Mouse (Mus musculus) gonadal fat pad, adult 2 months (tissue): ENCODE measurements around the gene Ppp1r14d. TPM values are rescaled to one million over a fixed set of nuclear protein-coding genes. Genes with fewer than 3 reads are reported as not detected.

Experiments
- DNase-seq: peaks from one replicate; pipeline ENCODE4 v3.0.0-alpha.2; 2012; ENCODE audit warnings: low read depth
- polyA plus RNA-seq: library from polyadenylated mRNA; depleted of rRNA; stranded (reverse); fragments of >200 nt; gene quantifications from 2 replicates; pipeline ENCODE4 v1.2.3, GENCODE M21; 2012; rRNA removed

Gene Ppp1r14d
- polyA plus RNA-seq = 1.2 and 1.7 TPM in 2 replicates

DNA sequence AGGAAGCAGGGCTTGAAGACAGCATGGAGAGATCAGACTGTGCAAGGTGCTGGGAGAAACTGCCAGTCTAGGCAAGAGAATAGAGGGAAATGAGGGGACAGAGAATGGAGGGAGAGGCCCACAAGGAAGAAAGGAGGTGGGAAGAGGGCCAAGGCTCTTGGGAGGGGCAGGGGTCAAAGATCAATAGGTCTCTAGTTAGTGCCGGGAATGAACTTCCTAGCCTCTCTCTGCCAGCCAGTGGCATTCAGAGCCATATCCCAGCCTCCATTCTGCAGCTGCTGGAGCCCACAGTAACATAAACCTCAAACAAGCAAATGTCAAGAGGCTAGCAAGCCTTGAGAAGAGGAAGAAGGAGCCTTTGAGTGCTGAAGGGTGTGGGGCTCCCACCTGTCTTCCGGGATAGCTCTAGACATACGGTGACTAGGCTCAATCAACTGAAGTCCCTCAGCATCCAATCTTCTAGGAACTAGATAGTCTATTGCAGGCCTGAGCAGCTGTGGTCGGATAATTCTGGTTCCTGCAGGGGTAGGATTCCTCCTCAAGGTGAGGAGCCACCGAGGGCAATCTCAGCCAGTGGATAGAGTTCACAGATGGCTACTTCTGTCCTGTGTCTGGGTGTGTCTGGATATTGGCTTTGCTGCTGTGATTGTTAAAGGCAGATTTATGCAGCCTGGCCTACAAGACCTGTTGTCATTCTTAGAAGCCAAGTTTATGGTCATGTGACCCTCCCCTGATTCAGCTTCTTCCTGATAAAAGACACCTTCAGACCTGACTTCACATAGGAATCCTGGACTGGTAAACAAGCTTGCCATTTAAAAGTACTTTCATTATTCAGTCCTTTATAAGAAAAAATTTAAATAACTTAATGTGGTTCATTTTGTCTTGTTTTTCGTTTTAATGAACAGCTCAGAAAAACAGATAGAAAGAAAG is at the start of gene Ppp1r14d:
Ppp1r14d (minus strand) TSS at position 132 of the 930 bp plus-strand sequence.
- no peak for DNase-seq

DNA sequence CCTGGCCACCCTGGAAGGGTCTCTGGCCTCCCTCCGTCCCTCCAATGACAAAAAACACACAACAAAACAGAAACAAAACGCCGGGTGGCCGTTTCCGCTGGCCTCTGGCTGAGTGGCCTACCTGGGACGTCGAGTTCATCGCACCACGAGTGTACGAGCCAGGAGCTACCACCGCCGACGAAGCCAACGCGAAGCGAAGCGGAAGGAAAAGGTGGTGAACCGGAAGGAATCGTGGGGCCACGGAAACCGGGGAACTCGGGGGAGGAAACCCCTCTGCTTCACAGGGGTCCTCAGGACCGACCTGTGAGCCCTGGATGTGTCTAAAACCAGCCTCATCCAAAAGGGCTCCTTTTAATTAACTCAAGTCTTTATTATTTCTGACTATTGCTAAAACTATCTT is 48.1 kb upstream of the Ppp1r14d start:
- no peak for DNase-seq

DNA sequence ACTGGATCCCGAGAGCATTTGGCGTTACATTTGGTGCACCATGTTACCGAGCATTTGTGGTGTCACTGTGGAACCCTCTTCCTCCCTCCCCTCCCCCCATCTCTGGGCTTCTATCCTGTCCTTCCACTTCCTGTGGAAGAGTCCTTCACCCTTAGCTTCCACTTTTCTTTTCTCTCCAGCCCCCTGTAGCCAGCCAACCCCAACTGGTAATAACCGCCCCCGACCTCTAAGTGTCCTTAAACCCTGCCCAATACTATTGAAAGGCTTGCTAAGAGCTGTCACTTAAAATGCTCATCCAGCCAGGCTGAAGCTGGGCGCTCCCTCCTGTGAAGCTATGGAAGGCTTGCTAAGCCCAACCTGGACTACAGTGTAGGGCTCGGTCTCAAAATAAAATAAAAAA is 47.2 kb upstream of the Ppp1r14d start:
- DNase-seq = no peak

DNA sequence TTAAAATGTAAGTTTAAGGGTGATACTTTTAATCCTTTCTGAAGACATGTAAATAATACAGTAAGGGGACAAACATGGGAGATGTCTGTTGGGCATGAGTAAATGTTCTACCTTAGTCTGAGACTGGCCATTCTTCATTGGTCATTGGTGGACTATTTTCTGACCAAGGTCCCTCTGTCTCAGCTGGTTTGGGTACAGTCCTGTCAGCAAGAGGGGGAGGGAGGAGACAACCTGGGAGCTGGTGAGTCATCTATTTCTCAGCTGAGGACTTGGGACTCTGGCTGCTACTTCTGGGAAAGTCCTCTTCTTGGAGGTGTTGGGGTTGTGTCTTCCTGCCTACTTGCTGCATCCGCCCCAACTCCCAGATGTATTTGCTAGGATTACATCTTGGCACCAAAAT is 44.4 kb upstream of the Ppp1r14d start:
- no peak for DNase-seq

DNA sequence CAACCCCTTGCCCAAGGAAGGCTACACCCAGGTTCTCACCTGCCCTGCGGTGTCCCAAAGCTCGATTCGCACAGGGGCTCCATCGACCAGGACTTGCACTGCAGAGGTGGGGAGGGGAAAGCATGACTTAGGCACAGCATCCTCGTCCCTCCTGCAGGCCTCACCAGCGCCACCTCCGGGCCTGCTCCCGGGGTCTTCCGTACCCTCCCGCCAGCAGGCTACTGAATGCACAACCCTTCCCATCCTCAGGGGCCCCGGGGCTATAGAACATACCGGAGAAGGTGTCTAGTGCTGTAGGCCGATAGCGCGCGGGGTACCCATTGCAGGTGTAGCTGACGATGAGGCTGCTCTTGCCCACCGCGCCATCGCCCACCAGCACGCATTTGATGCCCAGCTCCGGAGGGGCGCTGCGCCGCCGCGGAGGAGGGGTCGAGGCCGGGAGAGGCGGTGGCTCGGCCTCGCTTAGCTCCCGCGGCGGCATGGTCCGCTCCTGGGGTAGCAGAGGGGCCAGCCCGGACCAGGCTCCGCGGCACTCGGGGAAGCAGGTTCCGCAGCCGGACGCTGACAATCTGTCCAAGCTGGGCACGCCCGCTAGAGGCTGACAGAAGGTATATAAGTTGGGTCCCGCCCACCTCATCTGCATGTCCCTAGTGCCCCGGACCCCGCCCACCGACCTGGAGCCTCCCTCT is 41.1 kb upstream of the Ppp1r14d start, which contains the start of gene Rhov:
Rhov (minus strand) TSS at position 630 of the 689 bp plus-strand sequence.
- no peak for DNase-seq

DNA sequence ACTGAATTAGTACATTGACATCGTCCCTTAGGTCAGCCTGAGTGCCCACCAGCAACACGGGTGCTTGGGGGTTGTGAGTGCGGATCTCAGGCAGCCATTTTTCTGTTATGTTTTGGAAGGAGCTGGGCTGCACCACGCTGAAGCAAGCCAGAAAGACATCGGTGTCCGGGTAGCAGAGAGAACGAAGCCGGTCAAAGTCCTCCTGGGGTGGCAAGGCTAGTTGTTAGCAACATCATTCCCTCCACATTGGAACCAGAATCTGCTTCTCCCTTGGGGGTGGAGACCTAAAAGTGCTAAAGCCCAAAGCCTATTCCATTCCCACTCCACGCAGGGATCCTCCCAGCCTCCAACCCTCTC is 40.6 kb upstream of the Ppp1r14d start:
- DNase-seq = no peak

DNA sequence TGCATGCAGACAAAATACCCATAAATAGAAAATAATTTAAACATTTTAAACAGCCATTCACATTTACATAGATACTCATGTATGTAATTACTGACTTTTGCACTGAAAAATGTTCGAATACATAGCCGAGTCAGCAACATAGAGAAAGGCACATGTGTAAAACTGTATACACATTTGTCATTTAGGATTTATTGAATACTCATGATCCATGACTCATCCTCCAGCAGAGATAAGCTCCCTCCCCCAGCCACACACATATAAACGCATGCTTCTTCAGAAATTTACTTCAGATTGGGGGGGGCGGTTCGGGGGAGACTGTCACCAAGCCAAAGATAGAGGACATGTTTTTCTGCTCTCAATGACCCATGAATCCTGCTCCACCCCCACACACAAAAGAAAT is 34.1 kb upstream of the Ppp1r14d start:
- DNase-seq = no peak

DNA sequence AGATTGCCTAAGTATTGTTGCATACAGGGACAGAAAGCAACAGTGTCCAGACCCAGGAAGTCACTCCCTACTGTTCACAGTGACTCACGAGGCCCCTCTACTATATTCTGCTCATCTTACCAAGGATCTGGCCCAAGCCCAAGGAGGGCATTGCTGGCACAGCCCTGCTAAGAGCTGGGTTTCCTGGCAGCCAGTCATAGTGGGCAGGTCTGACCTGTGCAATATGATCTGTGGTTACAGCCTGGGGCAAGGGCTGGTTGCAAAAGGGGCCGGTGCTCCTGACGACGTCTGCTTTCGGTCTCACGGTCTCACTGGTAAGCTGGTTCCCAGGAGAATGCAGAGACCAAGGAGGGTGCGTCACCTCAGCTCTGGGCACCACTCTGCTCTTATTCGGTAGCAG is 33.3 kb upstream of the Ppp1r14d start:
- no peak for DNase-seq

DNA sequence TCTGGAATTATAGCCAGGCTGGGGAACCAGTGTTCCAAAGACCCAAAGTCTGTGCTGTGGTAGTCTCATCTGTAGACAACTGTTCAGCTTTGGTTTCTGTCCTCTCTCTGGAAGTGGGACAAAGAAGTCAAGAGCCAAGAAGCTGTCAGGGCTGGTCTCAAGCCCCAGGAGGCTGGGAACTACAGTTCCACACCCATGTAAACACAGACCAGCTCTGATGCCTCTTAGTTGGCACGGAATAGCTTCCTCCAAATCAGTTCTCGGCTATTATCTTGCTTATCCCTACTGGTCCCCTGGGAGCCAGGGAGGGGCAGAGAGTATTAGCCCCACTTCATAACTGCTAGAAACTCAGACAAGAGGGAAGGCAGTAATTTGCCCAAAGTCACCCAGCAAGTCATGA is 31.6 kb upstream of the Ppp1r14d start:
- no peak for DNase-seq

DNA sequence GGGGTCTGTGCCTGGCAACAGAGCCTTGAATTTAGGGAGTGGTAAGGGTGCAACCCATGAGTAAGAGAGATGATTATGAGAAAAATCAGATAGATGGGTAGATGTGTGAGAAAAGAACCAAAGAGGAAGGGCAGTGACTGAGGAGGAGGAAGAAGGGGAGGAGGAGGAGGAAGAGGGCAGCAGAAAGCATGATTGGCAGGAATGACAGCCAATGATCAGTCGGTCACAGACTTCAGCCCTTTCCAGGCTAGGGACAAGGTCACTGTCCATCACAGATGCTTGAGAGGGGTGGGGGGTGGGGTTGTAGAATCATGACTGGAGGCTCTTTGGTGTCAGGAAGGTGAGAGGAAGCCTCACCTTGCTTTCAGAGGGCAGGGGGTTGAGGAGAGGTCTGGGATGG is 30.8 kb upstream of the Ppp1r14d start:
- no peak for DNase-seq

DNA sequence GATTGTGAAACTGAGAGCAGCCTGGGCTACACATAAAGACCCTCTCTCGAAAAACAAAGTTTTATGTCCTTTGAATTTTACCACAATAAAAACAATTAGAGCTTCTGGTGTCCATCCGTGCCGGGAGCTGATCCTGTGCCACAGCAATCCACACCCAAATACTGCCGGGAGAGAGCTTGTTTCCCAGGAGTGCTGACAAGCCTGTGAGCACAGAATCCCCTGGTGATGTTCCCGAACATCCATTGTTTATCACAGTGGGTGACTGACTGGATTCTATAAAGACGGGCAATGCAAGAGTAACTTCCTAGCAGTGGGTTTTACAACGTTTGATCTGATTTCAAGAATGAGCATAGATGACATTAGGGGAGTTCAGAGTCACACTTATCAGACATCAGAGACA is 25.3 kb upstream of the Ppp1r14d start:
- DNase-seq = no peak

DNA sequence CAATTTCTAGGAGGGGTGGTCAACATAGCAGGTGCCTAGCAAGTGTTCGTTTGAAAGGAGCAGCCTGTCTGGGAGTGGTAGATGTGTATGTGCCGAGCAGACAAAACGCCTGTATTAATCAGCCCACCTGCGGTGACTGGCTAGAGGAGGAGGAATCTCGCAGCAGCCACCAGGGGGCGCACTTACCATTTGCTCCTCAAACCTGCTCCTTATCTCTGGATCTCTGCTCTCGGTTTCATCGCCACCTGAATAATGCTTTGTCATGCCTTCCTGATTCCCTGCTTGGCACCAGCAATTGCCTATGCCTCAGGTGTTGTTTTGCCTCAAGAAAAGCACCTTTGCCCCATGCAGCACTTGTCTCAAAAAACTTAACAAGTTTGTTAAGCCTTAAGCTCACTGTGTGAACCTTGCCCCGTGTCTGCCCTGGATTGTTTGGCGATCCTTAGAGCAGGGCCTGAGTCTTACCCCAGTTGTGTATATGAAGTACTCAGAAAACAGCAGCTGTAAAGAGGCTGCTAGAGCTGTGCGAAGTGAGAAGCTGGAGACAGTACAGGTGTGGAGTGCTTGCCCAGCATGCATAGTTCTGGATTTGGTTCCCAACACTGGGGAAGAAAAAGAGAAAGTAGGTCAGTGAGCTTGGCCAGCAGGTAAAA is 21.2 kb upstream of the Ppp1r14d start:
- no peak for DNase-seq

DNA sequence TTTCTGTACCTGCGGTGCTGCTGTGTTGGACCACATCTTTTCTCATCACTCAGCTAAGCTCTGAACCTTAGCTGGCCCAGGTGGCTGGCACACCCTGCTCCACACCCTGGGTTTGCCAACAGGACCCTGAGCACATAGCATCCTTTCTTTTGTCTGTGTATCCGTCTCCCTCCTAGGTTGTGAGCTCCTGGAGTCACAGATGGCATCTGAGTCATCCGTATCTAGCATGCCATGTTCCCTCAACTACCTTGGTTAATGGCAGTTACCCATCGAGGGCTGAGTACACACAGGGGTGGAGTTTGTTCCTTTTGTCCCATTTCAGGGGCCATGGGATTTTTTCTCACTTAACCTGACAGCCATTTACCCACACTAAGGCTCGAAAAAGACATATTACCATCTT is 20.7 kb upstream of the Ppp1r14d start:
- no peak for DNase-seq

DNA sequence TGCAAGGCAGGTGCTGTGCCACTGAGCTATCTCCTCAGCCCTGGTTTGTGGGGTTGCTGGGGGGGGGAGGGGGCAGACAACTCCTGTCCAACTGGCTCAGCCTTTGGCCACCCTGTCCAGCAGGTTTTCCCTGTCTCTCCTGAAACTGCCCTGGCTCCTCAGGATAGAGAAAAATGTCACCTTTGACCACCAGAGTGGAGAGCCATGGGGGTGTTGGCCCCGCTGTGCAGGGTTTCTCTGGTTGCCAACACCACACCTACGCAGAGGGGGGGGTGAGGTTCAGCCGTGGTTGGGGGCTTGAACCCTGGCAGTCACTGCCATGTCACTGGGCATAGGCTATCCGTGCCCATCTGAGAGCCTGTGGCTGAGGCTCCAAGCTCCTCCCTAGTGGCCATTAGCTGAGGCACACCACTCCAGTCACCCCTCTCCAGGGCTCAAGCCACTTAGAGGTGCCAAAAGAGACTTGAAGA is 19.9 kb upstream of the Ppp1r14d start:
- DNase-seq = no peak

DNA sequence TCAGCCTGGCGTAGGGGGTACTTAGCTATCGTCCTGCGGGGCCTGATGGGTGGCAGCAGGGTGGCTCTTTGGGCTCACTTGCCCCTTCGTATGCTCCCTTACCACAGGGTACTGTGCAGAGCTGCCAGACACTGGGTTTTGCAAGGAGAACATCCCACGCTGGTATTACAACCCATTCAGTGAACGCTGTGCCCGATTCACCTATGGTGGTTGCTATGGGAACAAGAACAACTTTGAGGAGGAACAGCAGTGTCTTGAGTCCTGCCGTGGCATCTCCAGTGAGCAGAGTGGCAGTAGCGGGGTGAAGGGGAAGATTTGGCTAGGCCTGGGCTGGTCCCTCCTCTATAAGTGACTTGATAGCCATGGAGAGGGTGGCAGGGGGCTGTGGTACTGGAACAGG is 18.2 kb upstream of the Ppp1r14d start:
- DNase-seq = no peak

DNA sequence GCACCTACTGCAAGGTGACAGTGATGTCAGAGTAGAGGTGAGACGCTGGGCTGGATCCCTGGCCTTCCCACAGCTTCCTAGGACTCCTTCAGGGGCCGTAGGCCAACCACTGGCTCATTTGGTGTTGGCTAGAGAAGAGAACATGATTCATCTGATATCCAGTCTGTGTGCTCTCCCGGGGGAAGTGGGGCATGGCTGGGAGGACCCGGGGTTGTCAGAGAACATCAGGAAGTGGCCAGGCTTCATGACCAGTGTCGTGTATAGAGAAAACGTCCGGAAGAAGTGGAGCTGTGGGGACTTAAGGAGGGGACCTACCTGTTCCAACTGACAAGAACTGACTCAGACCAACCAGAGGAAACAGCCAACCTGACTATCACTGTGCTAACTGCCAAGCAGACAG is 15.5 kb upstream of the Ppp1r14d start:
- DNase-seq = no peak

DNA sequence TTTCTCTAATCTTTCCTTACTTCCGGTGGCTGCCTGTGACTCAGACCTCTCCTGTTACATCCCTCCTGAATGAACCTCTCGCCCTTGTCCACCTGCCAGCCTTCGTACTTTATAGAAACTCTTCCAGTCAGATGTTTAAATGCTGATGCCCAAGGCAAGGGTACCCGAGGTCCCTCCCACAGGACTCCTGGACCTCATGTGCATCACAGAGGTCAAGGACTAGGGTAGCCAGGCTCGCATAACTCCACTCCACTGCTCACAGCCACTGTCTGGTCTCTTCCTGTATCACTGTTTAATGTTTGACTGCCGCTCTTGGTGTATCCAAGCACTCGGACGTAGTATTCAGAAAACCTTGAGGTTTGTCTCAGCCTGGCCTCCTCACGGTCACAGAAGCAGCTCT is 12.8 kb upstream of the Ppp1r14d start:
- no peak for DNase-seq

DNA sequence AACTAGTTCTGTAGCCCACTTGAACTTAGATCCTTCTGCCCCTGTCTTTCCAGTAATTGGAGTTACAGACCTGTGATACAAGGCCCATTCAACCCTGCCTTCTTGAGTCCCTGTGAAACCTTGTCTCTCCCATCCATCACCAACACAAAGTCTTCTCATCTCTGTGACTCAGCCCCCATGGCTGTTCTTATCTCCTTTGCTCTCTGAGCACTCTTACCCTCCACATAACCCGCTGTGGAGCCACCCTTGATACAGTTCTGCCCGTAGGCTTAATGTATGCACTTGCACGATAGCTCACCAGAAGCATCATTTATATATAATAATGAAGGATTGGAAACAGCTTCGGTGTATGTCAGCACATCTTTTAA is 11.1 kb upstream of the Ppp1r14d start:
- DNase-seq = no peak

DNA sequence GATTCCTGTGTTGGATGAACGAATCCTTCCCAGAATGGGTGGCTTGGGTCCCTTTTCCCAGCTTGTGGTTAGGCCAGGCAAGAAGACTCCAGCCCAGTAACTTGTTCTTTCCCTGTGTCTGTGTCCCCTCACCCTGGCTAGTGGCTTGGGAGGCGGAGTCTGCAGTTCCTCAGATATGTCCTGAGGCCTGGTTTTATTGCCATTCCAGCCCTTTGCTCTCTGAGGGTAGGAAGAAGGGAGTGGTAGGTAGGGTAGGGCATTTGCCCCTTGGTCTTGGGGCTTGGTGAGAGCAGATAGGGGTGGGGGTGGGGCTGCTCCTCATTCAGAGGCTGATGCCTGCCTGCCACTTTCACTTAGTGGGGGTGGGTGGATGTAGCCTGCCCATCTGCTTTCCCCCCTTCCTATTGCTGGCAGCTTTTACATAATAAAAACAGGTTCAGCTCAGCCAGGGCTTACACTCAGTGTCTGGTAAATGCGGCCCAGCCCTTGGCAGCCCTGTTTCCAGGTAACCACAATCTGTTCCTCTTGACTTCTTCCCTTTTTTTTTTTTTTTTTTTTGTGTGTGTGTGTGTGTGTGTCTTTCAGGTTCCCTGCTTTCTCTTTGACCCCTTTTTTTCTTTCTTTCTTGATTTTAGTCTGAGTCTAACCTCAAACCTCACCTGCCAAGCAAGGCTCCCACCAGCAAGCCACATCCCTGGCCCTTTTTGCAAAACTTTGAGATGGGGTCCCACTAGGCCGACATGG is 10.5 kb upstream of the Ppp1r14d start:
- no peak for DNase-seq

DNA sequence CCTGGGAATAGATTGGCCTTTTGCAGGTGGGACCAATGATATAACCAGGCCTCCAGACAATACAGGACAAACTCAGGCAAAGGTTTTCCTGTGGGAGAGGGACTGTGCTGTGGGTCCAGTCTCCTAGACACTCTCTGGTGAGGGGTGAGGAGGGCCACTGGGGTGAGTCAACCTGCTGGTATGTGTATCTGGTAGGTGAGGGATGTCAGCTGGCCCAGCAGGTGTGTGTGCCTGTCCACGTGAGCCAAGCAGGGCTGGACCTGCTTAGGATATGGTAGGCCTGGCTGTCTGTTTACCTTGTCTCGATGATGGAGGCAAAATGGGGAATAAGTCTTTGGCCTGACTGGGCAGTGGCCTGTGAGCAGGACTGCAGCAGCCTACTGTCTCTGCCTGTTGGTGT is 9.0 kb upstream of the Ppp1r14d start:
- no peak for DNase-seq

DNA sequence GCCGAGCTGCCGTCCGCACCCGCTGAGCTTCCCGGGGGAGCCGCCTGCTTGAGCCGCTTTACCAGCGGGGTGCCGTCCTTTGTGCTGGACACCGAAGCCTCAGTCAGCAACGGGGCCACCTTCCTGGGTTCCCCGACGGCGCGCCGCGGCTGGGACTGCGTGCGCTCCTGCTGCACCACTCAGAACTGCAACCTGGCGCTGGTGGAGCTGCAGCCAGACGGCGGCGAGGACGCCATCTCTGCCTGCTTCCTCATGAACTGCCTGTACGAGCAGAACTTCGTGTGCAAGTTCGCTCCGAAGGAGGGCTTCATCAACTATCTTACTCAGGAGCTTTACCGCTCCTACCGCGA is 8.1 kb upstream of the Ppp1r14d start:
- DNase-seq = no peak
